Mouse (Mus musculus) frontal cortex, postnatal 10 days (tissue): Measurements from ENCODE around the gene Sct.

Experiments used
- DNase-seq, 2 experiments: peaks; one replicate each; pipeline ENCODE4 v3.0.0; 2022; ENCODE audit warnings: low spot score in 2 of 2, mixed read lengths in 1 of 2

Gene Sct

GRCm38 (mm10) chr7:141278766-141279590, at the start of gene Sct:
Sct (minus strand) TSS chr7:141279133.
- DNase-seq: no peak

DNA sequence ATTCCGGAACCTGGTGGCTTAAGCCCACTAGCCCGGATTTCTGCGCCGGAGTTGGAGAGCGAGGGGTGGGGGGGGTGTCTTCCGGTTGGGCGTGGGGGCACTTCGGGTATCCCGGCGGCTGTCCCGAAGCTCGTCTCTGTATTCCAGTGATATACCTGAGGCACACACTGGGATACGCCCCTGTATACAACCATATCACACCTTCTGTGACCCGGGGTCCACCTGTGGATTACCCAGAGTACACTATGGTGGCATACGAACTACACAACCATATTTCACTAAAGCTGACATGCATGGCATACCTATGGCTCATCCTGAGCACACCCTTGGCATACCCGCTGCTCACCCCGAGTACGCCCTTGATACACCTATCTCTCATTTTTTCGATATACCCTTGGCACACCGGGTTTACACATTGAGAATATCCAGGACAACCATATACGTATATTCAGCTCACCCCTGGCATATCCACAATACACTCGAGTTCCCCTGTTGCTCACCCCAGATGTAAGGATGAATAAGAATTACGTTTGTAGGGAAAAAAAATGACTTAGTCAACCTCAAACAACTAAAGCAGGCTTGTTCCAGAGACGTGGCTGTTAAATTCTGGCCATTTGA, 49.5 kb upstream of the Sct start:
- DNase-seq: peak in 1 of 2 experiments; percentile 52

- DNase-seq: peak; percentile 98 to 100
These were observed 48.8 kb upstream of the Sct start, which contains the start of the genes Deaf1 and Tmem80 for GRCm38 (mm10) chr7:141327469-141328372. Deaf1 (minus strand) TSS chr7:141327690. Tmem80 (plus strand) TSS chr7:141327739.

- peak in 1 of 2 experiments; percentile 40 for DNase-seq
These were observed 47.9 kb upstream of the Sct start for GRCm38 (mm10) chr7:141326546-141327446.

DNA sequence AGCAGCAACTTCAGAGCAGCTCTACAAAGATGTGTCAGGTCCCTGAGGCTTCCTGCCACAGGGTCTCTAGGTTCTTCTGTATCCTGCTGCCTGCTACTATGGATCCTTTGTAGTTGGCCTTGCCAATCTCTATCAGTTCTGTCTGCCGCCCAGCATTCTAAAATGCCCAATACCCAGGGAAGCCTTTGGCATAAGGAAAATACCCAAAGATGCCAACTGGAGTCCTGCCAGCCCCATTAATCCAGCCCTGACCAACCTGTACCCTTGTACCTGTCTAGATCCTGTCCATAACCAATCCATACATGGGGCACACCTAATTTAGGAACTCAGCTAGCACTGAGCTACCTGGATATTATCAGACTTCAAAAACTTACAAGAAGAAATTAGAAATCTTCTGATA, 45.8 kb upstream of the Sct start:
- no peak for DNase-seq

DNA sequence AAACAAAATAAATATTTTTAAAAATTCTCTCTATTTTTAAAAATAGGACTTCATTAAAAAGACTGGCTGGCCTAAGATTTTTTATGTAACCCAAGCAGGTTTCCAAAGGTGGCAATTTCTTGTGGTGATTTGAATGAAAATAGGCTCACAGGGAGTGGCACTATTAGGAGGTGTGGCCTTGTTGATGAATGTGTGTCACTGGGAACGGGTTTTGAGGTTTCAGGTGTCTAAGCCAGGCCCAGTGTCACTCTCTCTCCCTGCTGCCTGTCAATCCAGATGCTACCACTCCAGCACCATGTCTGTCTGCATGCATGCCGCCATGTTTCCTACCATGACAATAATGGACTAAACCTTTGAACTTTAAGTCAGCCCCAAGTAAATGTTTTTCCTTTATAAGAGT, 40.5 kb upstream of the Sct start:
- no peak for DNase-seq

GRCm38 (mm10) chr7:141317619-141318132, 38.7 kb upstream of the Sct start:
- DNase-seq: no peak

GRCm38 (mm10) chr7:141315974-141316373, 37.0 kb upstream of the Sct start:
- DNase-seq: no peak

DNA sequence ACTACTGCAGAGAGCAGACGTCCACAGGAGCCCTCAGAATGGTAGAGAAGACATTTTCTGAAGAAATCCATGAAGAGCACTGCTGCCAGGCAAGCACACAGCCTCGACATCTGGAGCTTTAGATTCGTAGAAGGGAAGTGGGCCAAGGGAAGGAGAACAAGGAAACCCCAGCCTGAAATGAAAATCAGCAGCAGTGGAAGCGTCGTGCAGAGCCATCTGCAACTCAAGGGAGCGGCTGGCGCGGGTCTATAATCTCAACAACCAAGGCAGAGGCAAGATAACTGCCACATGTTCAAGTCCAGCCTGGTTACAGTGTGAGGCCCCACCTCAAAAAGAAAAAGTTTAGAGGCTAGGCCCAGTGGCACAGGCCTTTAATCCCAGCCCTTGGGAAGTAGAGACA, 36.1 kb upstream of the Sct start:
- no peak for DNase-seq

- no peak for DNase-seq
These were observed 35.5 kb upstream of the Sct start for GRCm38 (mm10) chr7:141314416-141314815.

DNA sequence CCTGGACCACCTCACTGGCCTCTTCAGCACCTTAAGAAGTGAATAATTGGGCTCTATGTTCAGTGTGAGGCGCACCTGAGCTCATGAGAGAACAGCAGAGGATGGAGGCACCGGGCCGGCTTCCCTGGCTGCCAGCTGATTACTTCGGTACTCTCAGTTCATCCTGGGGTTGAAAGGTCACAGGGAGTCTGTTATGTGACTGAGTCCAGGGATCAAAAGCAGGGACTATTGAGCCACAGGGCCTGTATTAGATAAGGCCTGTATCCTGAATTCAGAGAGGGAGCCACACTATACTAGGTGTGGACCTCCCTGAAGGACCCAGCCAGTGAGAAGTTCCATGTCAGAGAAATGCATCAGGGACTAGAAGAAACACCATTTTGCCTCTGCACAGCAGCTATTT, 25.6 kb upstream of the Sct start:
- DNase-seq: no peak

DNA sequence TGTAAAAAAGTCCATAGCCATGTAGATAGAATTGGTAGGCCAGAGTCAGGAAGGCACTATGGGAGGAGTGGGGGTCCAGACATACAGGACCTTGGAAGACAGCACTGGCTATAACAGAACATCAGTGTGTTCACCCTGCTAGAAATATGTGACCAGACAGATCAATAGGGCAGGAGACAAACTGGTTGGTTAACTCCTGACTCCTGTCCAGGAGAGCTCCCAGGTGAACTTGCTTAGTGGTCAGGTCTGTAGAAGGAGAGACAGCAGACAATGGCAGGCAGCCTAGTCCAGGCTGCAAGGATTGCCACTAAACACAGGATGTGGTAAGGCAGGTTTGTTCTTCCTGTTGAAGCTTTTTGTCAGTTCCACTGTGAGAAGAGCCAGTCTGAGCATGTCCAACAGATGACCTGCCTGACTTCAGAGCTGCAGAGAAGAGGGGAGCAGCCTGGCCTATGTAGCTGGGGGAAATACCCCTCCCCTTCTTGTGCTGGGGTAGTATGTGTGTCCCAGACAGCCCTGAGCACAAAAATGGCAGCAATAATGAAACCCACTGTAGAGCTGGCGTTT, 23.9 kb upstream of the Sct start:
- no peak for DNase-seq

GRCm38 (mm10) chr7:141301386-141301785, 22.5 kb upstream of the Sct start:
- DNase-seq: no peak

DNA sequence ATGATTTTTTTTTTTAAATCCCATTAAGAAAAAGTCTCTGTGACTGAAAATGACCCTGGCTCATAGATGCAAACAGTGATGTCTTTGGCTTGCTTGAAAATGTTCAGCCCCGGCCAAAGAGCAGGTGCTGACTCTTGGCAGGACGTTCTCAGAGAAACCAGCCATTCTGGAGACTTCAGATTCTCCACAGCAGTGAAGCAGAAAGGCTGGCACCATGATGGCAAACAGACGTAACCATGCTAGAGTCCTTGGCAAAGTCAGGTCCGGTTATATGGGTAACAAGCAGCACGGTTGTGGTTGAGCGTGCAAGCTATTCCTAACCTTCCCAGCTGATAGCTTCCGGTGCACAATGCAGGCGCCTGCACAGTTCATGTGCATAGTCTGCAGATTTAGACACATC, 20.2 kb upstream of the Sct start:
- DNase-seq: no peak

GRCm38 (mm10) chr7:141297926-141298650, 19.2 kb upstream of the Sct start:
- DNase-seq: no peak

DNA sequence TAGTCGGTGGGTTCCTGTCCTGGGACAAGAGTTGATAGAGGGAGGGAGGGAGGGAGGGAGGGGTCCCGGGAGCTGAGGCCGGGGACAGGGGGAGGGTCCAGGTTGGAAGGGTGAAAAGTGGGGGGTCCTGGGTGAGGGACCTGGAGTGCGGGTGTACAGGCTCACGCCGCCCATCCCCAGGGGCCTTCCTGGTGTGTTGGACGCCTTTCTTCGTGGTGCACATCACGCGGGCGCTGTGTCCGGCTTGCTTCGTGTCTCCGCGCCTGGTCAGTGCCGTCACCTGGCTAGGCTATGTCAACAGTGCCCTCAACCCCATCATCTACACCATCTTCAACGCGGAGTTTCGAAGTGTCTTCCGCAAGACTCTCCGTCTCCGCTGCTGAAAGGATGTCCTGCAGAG, 15.5 kb upstream of the Sct start:
- no peak for DNase-seq

DNA sequence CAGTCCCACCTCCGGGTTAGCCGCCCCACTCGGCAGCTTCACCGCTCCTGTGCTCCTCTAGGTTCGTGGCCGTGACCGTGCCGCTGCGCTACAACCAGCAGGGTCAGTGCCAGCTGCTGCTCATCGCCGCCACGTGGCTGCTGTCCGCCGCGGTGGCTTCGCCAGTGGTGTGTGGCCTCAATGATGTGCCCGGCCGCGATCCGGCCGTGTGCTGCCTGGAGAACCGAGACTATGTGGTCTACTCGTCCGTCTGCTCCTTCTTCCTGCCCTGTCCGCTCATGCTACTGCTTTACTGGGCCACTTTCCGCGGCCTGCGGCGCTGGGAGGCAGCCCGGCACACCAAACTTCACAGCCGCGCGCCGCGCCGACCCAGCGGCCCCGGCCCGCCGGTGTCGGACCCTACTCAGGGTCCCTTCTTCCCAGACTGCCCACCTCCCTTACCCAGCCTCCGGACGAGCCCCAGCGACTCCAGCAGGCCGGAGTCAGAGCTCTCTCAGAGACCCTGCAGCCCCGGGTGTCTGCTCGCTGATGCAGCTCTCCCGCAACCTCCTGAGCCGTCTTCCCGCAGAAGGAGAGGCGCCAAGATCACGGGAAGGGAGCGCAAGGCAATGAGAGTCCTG, 15.0 kb upstream of the Sct start:
- DNase-seq: no peak

DNA sequence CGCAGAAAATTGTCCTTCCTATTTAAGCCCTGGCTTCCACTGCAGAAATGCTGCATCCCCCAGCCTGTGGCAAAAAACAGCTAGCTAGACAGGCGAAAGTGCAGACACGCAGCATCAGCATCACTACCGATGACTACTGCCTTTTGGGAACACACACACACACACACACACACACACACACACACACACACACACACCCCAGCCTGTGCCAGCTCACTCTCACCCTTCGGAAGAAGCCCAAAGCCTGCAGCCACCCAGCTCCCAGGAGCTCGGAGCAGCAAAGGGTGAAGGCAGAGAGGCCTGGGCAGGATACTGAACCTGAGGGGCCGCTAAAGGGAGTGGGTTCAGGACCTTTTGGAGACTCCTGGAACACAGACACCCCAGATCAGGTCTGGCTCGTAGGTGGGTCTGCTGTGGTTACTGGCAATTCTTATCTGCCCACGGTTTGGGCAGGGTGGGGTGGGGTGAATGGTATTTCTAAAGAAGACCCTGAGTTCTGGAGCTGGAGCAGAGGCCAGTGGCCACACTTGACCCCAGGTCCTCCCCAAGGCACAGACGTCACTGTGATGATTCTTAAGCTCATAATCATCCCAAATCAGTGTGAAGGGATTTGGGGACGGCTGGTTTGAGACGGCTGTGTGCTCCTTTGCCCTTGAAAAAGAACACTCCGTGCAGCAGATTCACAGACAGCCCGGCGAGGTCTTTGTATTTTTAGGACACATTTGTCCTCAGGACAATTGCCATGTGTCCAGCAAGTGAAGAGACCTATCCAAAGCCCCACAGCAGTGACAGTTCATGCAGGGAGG, 13.9 kb upstream of the Sct start:
- no peak for DNase-seq
